ENCODE assay signal across 8 mouse cellular contexts in genomic region chr19:20727381-20727780, GRCm38 (mm10). TPM values are rescaled to one million over a fixed set of nuclear protein-coding genes. Genes with fewer than 3 reads are reported as not detected.
DNase-seq lines count a peak whose midpoint lies in the region; ATAC-seq and TF ChIP-seq lines count a peak whose summit lies in the region.

Gene Aldh1a7, minus strand, starts transcription at chr19:20727562.

- no peak within 1 kb of the TSS for H3K27ac ChIP-seq in heart, embryonic 16.5 days (ENCODE audit: low read length)
- H3K27ac ChIP-seq in embryonic facial prominence, embryonic 10.5 days (replicated peaks): no peak within 1 kb of the TSS
- H3K27ac ChIP-seq in limb, embryonic 13.5 days: no peak within 1 kb of the TSS
- no peak within 1 kb of the TSS for H3K27ac ChIP-seq in thymus, adult 2 months (ENCODE audit: control insufficient read depth, insufficient read depth, low read length)

- no peak for DNase-seq in heart, postnatal 25 days (ENCODE audit: low spot score)
- DNase-seq in embryonic facial prominence, embryonic 10.5 days (ENCODE audit: low spot score): peak; percentile 24
- peak; percentile 4 for DNase-seq in skeletal muscle tissue, adult 2 months (ENCODE audit: low read depth, low spot score)
- no peak for DNase-seq in thymus, adult 2 months
- DNase-seq in layer of hippocampus, adult 9-11 months: no peak
- DNase-seq in cerebellum, postnatal 14 days: no peak

- no peak for TF ChIP-seq CTCF in thymus, adult 2 months (IDR thresholded peaks at IDR 0.05; ENCODE audit: borderline replicate concordance, control insufficient read depth, extremely low read depth, insufficient read depth, low read length, poor library complexity)

- H3K9me3 ChIP-seq in heart, embryonic 16.5 days (replicated peaks; ENCODE audit: control insufficient read depth, low read length): no peaks in the 10 kb centered on the region
- H3K9me3 ChIP-seq in embryonic facial prominence, embryonic 10.5 days: no peaks in the 10 kb centered on the region
- H3K9me3 ChIP-seq in limb, embryonic 13.5 days: no peaks in the 10 kb centered on the region

- 65% methylated on average over 2 of the region's 2 CpGs for WGBS in heart, embryonic 16.5 days
- 66% methylated on average over 2 of the region's 2 CpGs for WGBS in embryonic facial prominence, embryonic 10.5 days
- 83% methylated on average over 2 of the region's 2 CpGs for WGBS in limb, embryonic 13.5 days
- 84% methylated on average over 2 of the region's 2 CpGs for WGBS in thymus, adult 2 months

- H3K9ac ChIP-seq in heart, embryonic 16.5 days (ENCODE audit: low read length): no peak within 1 kb of the TSS
- H3K9ac ChIP-seq in limb, embryonic 13.5 days: no peak within 1 kb of the TSS

- H3K4me3 ChIP-seq in heart, embryonic 16.5 days (ENCODE audit: low read length): no peak within 1 kb of the TSS
- H3K4me3 ChIP-seq in embryonic facial prominence, embryonic 10.5 days: no peak within 1 kb of the TSS
- H3K4me3 ChIP-seq in limb, embryonic 13.5 days: no peak within 1 kb of the TSS
- H3K4me3 ChIP-seq in thymus, adult 2 months (ENCODE audit: control insufficient read depth, insufficient read depth, low read length): no peak within 1 kb of the TSS

- H3K36me3 ChIP-seq in heart, embryonic 16.5 days (ENCODE audit: control insufficient read depth, insufficient read depth): no peaks in the 10 kb centered on the region
- no peaks in the 10 kb centered on the region for H3K36me3 ChIP-seq in embryonic facial prominence, embryonic 10.5 days (replicated peaks)
- no peaks in the 10 kb centered on the region for H3K36me3 ChIP-seq in limb, embryonic 13.5 days
- H3K36me3 ChIP-seq in thymus, adult 2 months (ENCODE audit: control insufficient read depth, insufficient read depth, low read length): no peaks in the 10 kb centered on the region

- ATAC-seq in heart, embryonic 16.5 days (replicated peaks; ENCODE audit: extremely low read depth, insufficient read depth, low FRiP score): 0 out of 2 replicates have a peak, but pooled peaks have one; percentile 55
- peak; percentile 57; the same call in 1 of the 2 replicates for ATAC-seq in limb, embryonic 13.5 days (ENCODE audit: low FRiP score, low read depth)

- intact Hi-C loops in heart, postnatal 25 days (cut with DNase I): no loop called here

- TF ChIP-seq POLR2A in thymus, adult 2 months (IDR thresholded peaks at IDR 0.05; ENCODE audit: control insufficient read depth, extremely low read depth, insufficient read depth, low read length, poor library complexity): no peak

- H3K27me3 ChIP-seq in heart, embryonic 16.5 days (ENCODE audit: control insufficient read depth, insufficient read depth, low read length): no peaks in the 10 kb centered on the region
- no peaks in the 10 kb centered on the region for H3K27me3 ChIP-seq in embryonic facial prominence, embryonic 10.5 days (replicated peaks; ENCODE audit: low read depth, poor library complexity, severe bottlenecking)
- no peaks in the 10 kb centered on the region for H3K27me3 ChIP-seq in limb, embryonic 13.5 days
- no peaks in the 10 kb centered on the region for H3K27me3 ChIP-seq in thymus, adult 2 months (ENCODE audit: control insufficient read depth, insufficient read depth, low read length)

- H3K4me1 ChIP-seq in heart, embryonic 16.5 days (ENCODE audit: control insufficient read depth, insufficient read depth, low read length): no peaks in the 10 kb centered on the region
- 0 out of 2 replicates have a peak, but pooled peaks cover 2% of the 10 kb centered on the region for H3K4me1 ChIP-seq in embryonic facial prominence, embryonic 10.5 days
- H3K4me1 ChIP-seq in limb, embryonic 13.5 days: no peaks in the 10 kb centered on the region
- H3K4me1 ChIP-seq in thymus, adult 2 months (replicated peaks; ENCODE audit: control insufficient read depth, insufficient read depth, low read length): no peaks in the 10 kb centered on the region

- H3K4me2 ChIP-seq in heart, embryonic 16.5 days (ENCODE audit: low read depth, low read length): no peak within 1 kb of the TSS
- H3K4me2 ChIP-seq in limb, embryonic 13.5 days (replicated peaks): no peak within 1 kb of the TSS

RNA-seq across cellular contexts. Expression of gene Aldh1a7, which starts in this region (rescaled TPM):
- polyA plus RNA-seq in heart, embryonic 16.5 days (2015; fragmentation: Nextera tagmentation; extraction: Ambion mirVana): 2.3 and 9.7 TPM in 2 replicates
- total RNA-seq in heart, postnatal 25 days (2021): under 1 TPM; 0.34 to 0.36 TPM
- polyA plus RNA-seq in embryonic facial prominence, embryonic 10.5 days (2016; fragmentation: Nextera tagmentation; extraction: Ambion mirVana): 2.8 and 3.6 TPM in 2 replicates
- 0.99 and 1.5 TPM in 2 replicates for polyA plus RNA-seq in limb, embryonic 13.5 days (2015; fragmentation: Nextera tagmentation; extraction: Ambion mirVana)
- polyA plus RNA-seq in thymus, adult 2 months (2012; rRNA removed): 1.1 and 1.2 TPM in 2 replicates

Comparison
In these comparisons a context has a peak if more than half of its experiments do, and no peak if none do; other contexts are left out.
1. DNase-seq: peak in embryonic facial prominence, embryonic 10.5 days (single experiment) and skeletal muscle tissue, adult 2 months (single experiment); none in heart, postnatal 25 days (single experiment), thymus, adult 2 months (single experiment), layer of hippocampus, adult 9-11 months (single experiment) and cerebellum, postnatal 14 days (0 of 2).